Comparison of ENCODE assay signal across 12 mouse cellular contexts in genomic region chr1:171681531-171682299, GRCm38 (mm10). TPM values are rescaled to one million over a fixed set of nuclear protein-coding genes. Genes with fewer than 3 reads are reported as not detected.
DNase-seq lines count a peak whose midpoint lies in the region; ATAC-seq and TF ChIP-seq lines count a peak whose summit lies in the region.
"Had no signal": no experiment of that assay in that cellular context is flagged by ENCODE, and none has a peak within 500 bp of the region (broad histone marks: within the 10 kb centered on the region; RNA-seq: fewer than 3 reads in every experiment).

Gene Cd48 (plus strand): TSS chr1:171682009.

- no peaks in the 10 kb centered on the region for H3K4me1 ChIP-seq in lung, postnatal 0 days (ENCODE audit: insufficient read depth, low read depth, low read length)
- peaks cover 18 to 46% of the 10 kb centered on the region in 2 experiments for H3K4me1 ChIP-seq in MEL (ENCODE audit: control insufficient read depth in 1 of 2, insufficient read depth in 2 of 2, low read length in 2 of 2)
- H3K4me1 ChIP-seq: forebrain, embryonic 12.5 days; limb, embryonic 15.5 days had no signal

- TF ChIP-seq POLR2A in MEL (IDR thresholded peaks at IDR 0.05; ENCODE audit: control insufficient read depth in 1 of 2, insufficient read depth in 1 of 2, low read depth in 1 of 2, low read length in 2 of 2, poor library complexity in 1 of 2), result peak; percentile 32 to 69; a peak in 3 of 4 replicates

- H3K4me2 ChIP-seq in lung, postnatal 0 days (replicated peaks; ENCODE audit: low read depth, low read length), result no peak within 1 kb of the TSS
- H3K4me2 ChIP-seq: forebrain, embryonic 12.5 days; limb, embryonic 15.5 days had no signal

- no peak for DNase-seq in lung, postnatal 0 days (ENCODE audit: low spot score)
- no peak for DNase-seq in lung, postnatal 10 days
- peak; percentile 82 for DNase-seq in MEL (ENCODE audit: low read depth, low spot score)
- no peak for DNase-seq in large intestine, adult 2 months (ENCODE audit: low read depth, low spot score)
- DNase-seq in splenic B cell, adult 2 months (ENCODE audit: low read depth, low spot score), result peak; percentile 58
- DNase-seq in cerebellum, adult 11-12 months, result no peak
- DNase-seq in cerebellum, postnatal 25 days, result no peak
- no peak for DNase-seq in kidney, postnatal 4 days
- DNase-seq: embryo, embryonic 11 days had no signal

- ATAC-seq in lung, postnatal 0 days, result no peak

- no peaks in the 10 kb centered on the region for H3K36me3 ChIP-seq in lung, postnatal 0 days (ENCODE audit: insufficient read depth, low read length)
- H3K36me3 ChIP-seq in MEL (ENCODE audit: control insufficient read depth in 1 of 2, insufficient read depth in 2 of 2, low read length in 2 of 2), result peaks cover 0 to 50% of the 10 kb centered on the region in 2 experiments; a peak in 2 of 4 replicates
- H3K36me3 ChIP-seq in splenic B cell, adult 2 months (ENCODE audit: control insufficient read depth, insufficient read depth, low read length, poor library complexity, severe bottlenecking), result peaks cover 9% of the 10 kb centered on the region
- H3K36me3 ChIP-seq: forebrain, embryonic 12.5 days; limb, embryonic 15.5 days had no signal

- TF ChIP-seq EP300 in lung, postnatal 0 days (IDR thresholded peaks at IDR 0.05), result no peak
- peak in 1 of 2 experiments; percentile 4; a peak in 1 of 4 replicates for TF ChIP-seq EP300 in MEL (IDR thresholded peaks at IDR 0.05; ENCODE audit: low read depth in 1 of 2, low read length in 2 of 2)

- WGBS in lung, postnatal 0 days, result 77% methylated on average over 14 of the region's 14 CpGs
- 80% methylated on average over 14 of the region's 14 CpGs for WGBS in large intestine, adult 2 months

- TF ChIP-seq CTCF in lung, postnatal 0 days (IDR thresholded peaks at IDR 0.05), result no peak
- no peak for TF ChIP-seq CTCF in MEL (IDR thresholded peaks at IDR 0.05 in 2 of 3, conservative IDR thresholded peaks at IDR 0.05 in 1 of 3; ENCODE audit: control insufficient read depth in 1 of 3, insufficient read depth in 1 of 3, low read depth in 2 of 3, low read length in 3 of 3, poor library complexity in 1 of 3, severe bottlenecking in 1 of 3)

- no peak within 1 kb of the TSS for H3K9ac ChIP-seq in lung, postnatal 0 days (replicated peaks; ENCODE audit: low read depth)
- peak within 1 kb of the TSS; percentile 97 for H3K9ac ChIP-seq in MEL (ENCODE audit: control insufficient read depth, low read depth, low read length, poor library complexity, severe bottlenecking)
- H3K9ac ChIP-seq: forebrain, embryonic 12.5 days; limb, embryonic 15.5 days had no signal

- no peak within 1 kb of the TSS for H3K27ac ChIP-seq in lung, postnatal 0 days (ENCODE audit: low read length)
- H3K27ac ChIP-seq in MEL (ENCODE audit: control insufficient read depth, low read depth, low read length), result peak within 1 kb of the TSS; percentile 97
- H3K27ac ChIP-seq: forebrain, embryonic 12.5 days; limb, embryonic 15.5 days had no signal

- no peaks in the 10 kb centered on the region for H3K27me3 ChIP-seq in lung, postnatal 0 days (replicated peaks; ENCODE audit: insufficient read depth, low read length)
- H3K27me3 ChIP-seq in MEL (ENCODE audit: control insufficient read depth in 1 of 2, insufficient read depth in 2 of 2, low read length in 2 of 2), result no peaks in the 10 kb centered on the region
- H3K27me3 ChIP-seq in splenic B cell, adult 2 months (ENCODE audit: control insufficient read depth, insufficient read depth, low read length, poor library complexity, severe bottlenecking), result no peaks in the 10 kb centered on the region
- H3K27me3 ChIP-seq: forebrain, embryonic 12.5 days; limb, embryonic 15.5 days had no signal

- H3K79me2 ChIP-seq in MEL (ENCODE audit: control insufficient read depth, insufficient read depth, low read length, poor library complexity), result peaks cover 26% of the 10 kb centered on the region

- no peak within 1 kb of the TSS for H3K4me3 ChIP-seq in lung, postnatal 0 days (ENCODE audit: low read depth, low read length)
- peak within 1 kb of the TSS; percentile 69 to 77 for H3K4me3 ChIP-seq in MEL (ENCODE audit: control insufficient read depth in 1 of 2, insufficient read depth in 1 of 2, low read depth in 2 of 2, low read length in 2 of 2)
- H3K4me3 ChIP-seq: forebrain, embryonic 12.5 days; limb, embryonic 15.5 days; myocyte had no signal

- H3K9me3 ChIP-seq in lung, postnatal 0 days (ENCODE audit: low read length), result no peaks in the 10 kb centered on the region
- H3K9me3 ChIP-seq in MEL (replicated peaks; ENCODE audit: insufficient read depth, low read length), result no peaks in the 10 kb centered on the region
- H3K9me3 ChIP-seq: forebrain, embryonic 12.5 days; limb, embryonic 15.5 days had no signal

- TF ChIP-seq RAD21 in MEL (IDR thresholded peaks at IDR 0.05; ENCODE audit: low read depth, low read length), result no peak

TF ChIP-seq in MEL, 35 proteins besides CTCF, POLR2A, EP300 and RAD21:
- TF ChIP-seq NRF1 (IDR thresholded peaks at IDR 0.05; ENCODE audit: insufficient read depth, low read depth, low read length, poor library complexity, severe bottlenecking), result peak; percentile 66
- TF ChIP-seq ETS1 (IDR thresholded peaks at IDR 0.05; ENCODE audit: low read depth, low read length), result peak; percentile 36; the same call in 1 of the 2 replicates
- TF ChIP-seq MYB (IDR thresholded peaks at IDR 0.05; ENCODE audit: low read depth, low read length), result no peak
- 0 out of 2 replicates have a peak, but pooled peaks have one; percentile 4 for TF ChIP-seq TCF12 (IDR thresholded peaks at IDR 0.05; ENCODE audit: low read depth, low read length)
- TF ChIP-seq TAL1 (IDR thresholded peaks at IDR 0.05; ENCODE audit: low read length), result no peak
- TF ChIP-seq HCFC1 (IDR thresholded peaks at IDR 0.05; ENCODE audit: low read depth, low read length), result peak; percentile 63
- no peak for TF ChIP-seq KAT2A (conservative IDR thresholded peaks at IDR 0.05; ENCODE audit: low read depth, low read length)
- peak; percentile 43; the same call in 1 of the 2 replicates for TF ChIP-seq CHD1 (IDR thresholded peaks at IDR 0.05; ENCODE audit: low read depth, low read length)
- peak; percentile 73 for TF ChIP-seq TBP (IDR thresholded peaks at IDR 0.05; ENCODE audit: low read depth, low read length)
- TF ChIP-seq NELFE (IDR thresholded peaks at IDR 0.05; ENCODE audit: low read depth, low read length), result peak; percentile 64
- TF ChIP-seq ELF1 (IDR thresholded peaks at IDR 0.05; ENCODE audit: low read depth, low read length), result peak; percentile 85
- TF ChIP-seq MYC (IDR thresholded peaks at IDR 0.05; ENCODE audit: low read depth, low read length), result peak; percentile 53
- no peak for TF ChIP-seq CHD2 (IDR thresholded peaks at IDR 0.05; ENCODE audit: low read length)
- TF ChIP-seq SIN3A (IDR thresholded peaks at IDR 0.05; ENCODE audit: low read length), result peak; percentile 74; the same call in 1 of the 2 replicates
- peak; percentile 56 for TF ChIP-seq MAX (IDR thresholded peaks at IDR 0.05; ENCODE audit: low read length)
- TF ChIP-seq MXI1 (IDR thresholded peaks at IDR 0.05; ENCODE audit: low read depth, low read length), result peak; percentile 70
- 0 out of 2 replicates have a peak, but pooled peaks have one; percentile 20 for TF ChIP-seq GATA1 (IDR thresholded peaks at IDR 0.05; ENCODE audit: low read depth, low read length)
- TF ChIP-seq SMC3 (IDR thresholded peaks at IDR 0.05; ENCODE audit: low read depth, low read length), result 0 out of 2 replicates have a peak, but pooled peaks have one; percentile 11
- TF ChIP-seq ZMIZ1 (IDR thresholded peaks at IDR 0.05; ENCODE audit: low read depth, low read length), result peak; percentile 51; the same call in 1 of the 2 replicates
- TF ChIP-seq MAZ (IDR thresholded peaks at IDR 0.05; ENCODE audit: low read depth, low read length), result no peak
- peak; percentile 25; the same call in 1 of the 2 replicates for TF ChIP-seq POLR2AphosphoS2 (IDR thresholded peaks at IDR 0.05; ENCODE audit: low read length)
- no peak for TF ChIP-seq UBTF (IDR thresholded peaks at IDR 0.05; ENCODE audit: borderline replicate concordance, insufficient read depth, low read depth, low read length)
- no peak for TF ChIP-seq BHLHE40 (IDR thresholded peaks at IDR 0.05; ENCODE audit: borderline replicate concordance, low read depth, low read length)

RNA-seq across cellular contexts. Expression of gene Cd48, which starts in this region (rescaled TPM):
- 11.0 and 11.7 TPM in 2 replicates for polyA plus RNA-seq in lung, postnatal 0 days (2015; fragmentation: Nextera tagmentation; extraction: Ambion mirVana)
- 84.6 and 108 TPM in 2 replicates for total RNA-seq in MEL (2012; rRNA removed)
- 10 to 100 TPM in 1 of 2 experiments, not detected in 1; 64.6 TPM for polyA plus RNA-seq in MEL (2012; ENCODE audit: insufficient read depth in 1 of 2, insufficient read length in 2 of 2, low read depth in 1 of 2, low replicate concordance in 2 of 2, missing spikeins in 1 of 2)
- polyA plus RNA-seq in large intestine, adult 2 months (2012; rRNA removed), result 12.7 and 13.5 TPM in 2 replicates
- polyA plus RNA-seq: myocyte had no signal

Comparison
In these comparisons a context has a peak if more than half of its experiments do, and no peak if none do; other contexts are left out.
1. DNase-seq: peak in MEL (single experiment) and splenic B cell, adult 2 months (single experiment); none in lung, postnatal 0 days (single experiment), lung, postnatal 10 days (single experiment), large intestine, adult 2 months (single experiment), cerebellum, adult 11-12 months (single experiment), cerebellum, postnatal 25 days (0 of 2) and kidney, postnatal 4 days (0 of 2).